Mouse (Mus musculus) cerebellum, adult 2 months (tissue): ENCODE results near the gene Tppp3. TPM values are rescaled to one million over a fixed set of nuclear protein-coding genes. Genes with fewer than 3 reads are reported as not detected.

Experiments used
- DNase-seq, 2 experiments: peaks; one replicate each; pipeline ENCODE4 v3.0.0; 2021
- H3K27ac ChIP-seq: fragments of 200-500 bp; 2 replicates; pipeline ENCODE4 v1.5.1; 2012; ENCODE audit warnings: low read length, control low read depth, inconsistent platforms; ENCODE audit not compliant: insufficient read depth
- H3K27me3 ChIP-seq: fragments of 200-500 bp; 2 replicates; pipeline ENCODE4 v1.6.1; 2012; ENCODE audit warnings: inconsistent platforms, mild to moderate bottlenecking, low read length, moderate library complexity; ENCODE audit not compliant: control insufficient read depth, insufficient read depth
- H3K4me1 ChIP-seq: fragments of 200-500 bp; 2 replicates; pipeline ENCODE4 v1.6.1; 2011; ENCODE audit warnings: low read length; ENCODE audit not compliant: control insufficient read depth, insufficient read depth
- H3K4me3 ChIP-seq: fragments of 200-500 bp; replicated peaks from 2 replicates; pipeline ENCODE3; 2011; ENCODE audit warnings: mild to moderate bottlenecking, low read depth, low read length, control low read depth; ENCODE audit not compliant: insufficient read depth
- CTCF ChIP-seq: fragments of 200-500 bp; IDR thresholded peaks from 2 replicates; pipeline ENCODE4 v1.5.1; 2011; ENCODE audit warnings: low read depth, mild to moderate bottlenecking, control low read depth, low read length, moderate library complexity, borderline replicate concordance; ENCODE audit not compliant: insufficient read depth
- POLR2A ChIP-seq: fragments of 200-500 bp; IDR thresholded peaks from 2 replicates; pipeline ENCODE4 v1.6.1; 2011; ENCODE audit warnings: low read length, control low read depth, borderline replicate concordance; ENCODE audit not compliant: insufficient read depth
- WGBS: fragments of 180-500 bp; shearing (Covaris S2); methylation state at CpG from one replicate; pipeline ENCODE4 v1.1.7; 2018; 5-methylcytosine and 5-hydroxymethylcytosine counted together
- polyA plus RNA-seq: library from polyadenylated mRNA; depleted of rRNA; stranded (reverse); fragments of >200 nt; gene quantifications from 2 replicates; pipeline ENCODE4 v1.2.3, GENCODE M21; 2012

Gene Tppp3
- polyA plus RNA-seq, 1 experiment, result 286 TPM

GRCm38 (mm10) chr8:105446127-105446552, 25.2 kb downstream of the Tppp3 start:
- 25% methylated on average over 4 of the region's 4 CpGs for WGBS
- Histone ChIP-seq H3K4me3 (no peak overlapping the region), H3K4me1 (peaks cover 3% of the 10 kb centered on the region; the same call in 1 of the 2 replicates), H3K27ac (no peak overlapping the region), H3K27me3 (no peaks in the 10 kb centered on the region)
- DNase-seq, result peak in 1 of 2 experiments; percentile 28
- TF ChIP-seq POLR2A, result no peak
- TF ChIP-seq CTCF, result no peak

DNA sequence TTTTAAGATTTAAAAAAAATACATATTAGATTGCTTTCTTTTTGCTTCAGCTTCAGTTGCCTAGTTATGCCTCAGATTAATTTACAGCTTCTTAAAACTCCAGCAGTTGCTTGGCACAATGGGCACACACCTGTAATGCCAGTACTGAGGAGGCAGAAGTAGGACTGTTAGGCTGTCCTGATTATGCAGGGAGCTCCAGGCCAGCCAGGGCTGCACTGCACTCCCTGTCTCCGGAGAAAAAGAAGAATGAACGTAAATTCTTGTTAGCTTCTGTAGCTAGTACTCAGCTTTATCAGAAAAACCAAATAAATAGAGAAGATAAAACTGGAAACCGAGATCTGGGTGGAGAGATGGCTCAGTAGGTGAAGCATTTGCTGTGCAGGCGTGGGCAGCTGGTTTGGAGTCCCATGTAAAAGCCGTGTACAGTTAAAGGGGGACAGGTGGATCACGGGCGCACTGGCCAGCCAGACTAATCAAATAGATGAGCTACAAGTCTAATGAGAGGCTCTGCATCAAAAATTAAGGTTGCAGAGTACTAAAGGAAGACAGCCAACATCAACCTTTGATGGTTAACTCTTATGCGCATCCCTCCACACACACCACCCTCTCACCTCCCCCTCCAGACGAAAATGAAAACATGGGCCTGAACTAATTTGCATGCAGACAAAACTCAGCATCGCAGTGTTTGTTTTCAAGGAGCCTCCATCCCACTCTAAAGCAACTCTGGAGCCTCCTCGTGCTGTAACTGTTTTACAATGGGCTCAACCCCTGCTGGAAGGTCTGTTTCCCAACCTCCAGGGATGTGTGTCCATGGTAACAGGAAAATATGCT, 25.8 kb downstream of the Tppp3 start:
- Histone ChIP-seq H3K4me3 (no peak overlapping the region), H3K27me3 (no peaks in the 10 kb centered on the region), H3K27ac (no peak overlapping the region), H3K4me1 (peaks cover 3% of the 10 kb centered on the region; the same call in 1 of the 2 replicates)
- DNase-seq, result no peak
- 44% methylated on average over 11 of the region's 11 CpGs for whole genome bisulfite sequencing
- TF ChIP-seq CTCF, result no peak
- no peak for TF ChIP-seq POLR2A

DNA sequence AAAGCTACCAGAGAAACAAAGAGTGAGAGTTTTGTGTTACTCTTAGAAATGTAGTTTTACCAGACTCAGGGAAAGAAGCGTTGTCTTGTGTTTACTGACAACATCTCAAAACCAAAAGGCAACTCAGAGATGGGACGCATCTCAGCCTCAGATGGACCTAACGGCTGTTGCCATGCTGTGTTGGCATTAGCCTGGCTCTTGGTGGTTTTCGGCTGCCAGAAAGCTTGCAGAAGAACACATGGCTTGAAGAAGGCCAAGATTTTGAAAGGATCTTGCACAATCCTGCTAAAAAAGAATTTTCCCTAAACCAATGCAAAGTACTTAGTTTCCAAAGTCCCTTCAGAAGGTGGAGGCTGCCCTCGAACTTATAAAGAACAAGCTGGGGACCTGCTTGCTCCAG, 28.7 kb downstream of the Tppp3 start:
- WGBS, result 46% methylated on average over 5 of the region's 5 CpGs
- TF ChIP-seq POLR2A (no peak), CTCF (no peak)
- H3K4me1 ChIP-seq, result peaks cover 3% of the 10 kb centered on the region; the same call in 1 of the 2 replicates
- H3K27ac ChIP-seq, result no peak overlapping the region
- DNase-seq, result no peak
- H3K27me3 ChIP-seq, result no peaks in the 10 kb centered on the region
- H3K4me3 ChIP-seq, result no peak overlapping the region

DNA sequence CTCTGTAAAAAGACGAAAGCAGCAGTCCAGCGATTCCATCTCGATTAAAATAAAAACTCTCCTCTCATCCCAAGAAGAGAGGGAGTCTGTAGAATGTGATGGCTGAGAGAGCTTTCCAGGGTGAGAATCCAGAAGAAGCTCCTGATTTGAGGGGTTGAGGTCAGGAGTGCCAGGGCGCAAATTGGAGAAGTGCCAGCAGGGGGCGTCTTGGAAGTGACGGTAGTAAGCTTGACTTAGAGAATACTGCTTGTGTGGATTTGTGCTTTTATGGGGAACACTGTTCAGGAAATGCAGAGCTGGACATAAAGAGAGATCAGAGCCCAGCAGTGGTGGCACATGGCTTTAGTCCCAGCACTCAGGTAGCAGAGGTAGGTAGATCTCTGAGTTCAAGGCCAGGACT, 29.9 kb downstream of the Tppp3 start:
- Histone ChIP-seq H3K4me3 (no peak overlapping the region), H3K27ac (no peak overlapping the region), H3K4me1 (peaks cover 3% of the 10 kb centered on the region; the same call in 1 of the 2 replicates), H3K27me3 (no peaks in the 10 kb centered on the region)
- no peak for DNase-seq
- WGBS, result 14% methylated on average over 6 of the region's 6 CpGs
- no peak for TF ChIP-seq POLR2A
- no peak for TF ChIP-seq CTCF

GRCm38 (mm10) chr8:105438865-105439264, 32.5 kb downstream of the Tppp3 start:
- Histone ChIP-seq H3K27me3 (no peaks in the 10 kb centered on the region), H3K4me3 (no peak overlapping the region), H3K4me1 (no peaks in the 10 kb centered on the region), H3K27ac (no peak overlapping the region)
- no peak for DNase-seq
- WGBS, result 66% methylated on average over 5 of the region's 5 CpGs
- peak; percentile 38; the same call in 1 of the 2 replicates for TF ChIP-seq CTCF
- TF ChIP-seq POLR2A, result no peak

GRCm38 (mm10) chr8:105437078-105437748, 34.1 kb downstream of the Tppp3 start:
- no peaks in the 10 kb centered on the region for H3K27me3 ChIP-seq
- H3K4me3 ChIP-seq, result no peak overlapping the region
- TF ChIP-seq POLR2A (no peak), CTCF (no peak)
- DNase-seq, result no peak
- 89% methylated on average over 5 of the region's 5 CpGs for WGBS
- H3K4me1 ChIP-seq, result peaks cover 3% of the 10 kb centered on the region; the same call in 1 of the 2 replicates
- no peak overlapping the region for H3K27ac ChIP-seq

DNA sequence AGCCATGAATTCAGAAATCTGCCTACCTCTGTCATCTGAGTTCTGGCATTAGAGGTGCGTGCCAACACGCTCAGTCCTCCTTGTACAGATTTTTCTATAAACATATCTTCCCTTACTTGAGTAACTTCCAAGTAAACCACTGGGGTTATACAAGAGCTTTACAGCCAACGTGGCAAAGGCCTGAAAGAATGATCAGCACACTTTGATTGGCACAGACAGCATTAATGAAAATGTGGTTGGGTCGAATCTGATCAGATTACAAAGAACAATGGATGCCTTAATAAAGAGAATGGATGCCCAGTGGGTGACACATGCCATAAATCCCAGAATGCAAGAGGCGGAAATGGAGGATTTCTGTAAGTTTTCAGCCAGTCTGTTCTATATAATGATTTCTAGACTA, 35.1 kb downstream of the Tppp3 start:
- Histone ChIP-seq H3K4me3 (no peak overlapping the region), H3K27ac (no peak overlapping the region), H3K27me3 (no peaks in the 10 kb centered on the region), H3K4me1 (peaks cover 3% of the 10 kb centered on the region; the same call in 1 of the 2 replicates)
- TF ChIP-seq CTCF (no peak), POLR2A (no peak)
- 62% methylated on average over 5 of the region's 5 CpGs for WGBS
- no peak for DNase-seq

- 81% methylated on average over 5 of the region's 5 CpGs for WGBS
- Histone ChIP-seq H3K27ac (no peak overlapping the region), H3K4me1 (peaks cover 3% of the 10 kb centered on the region; the same call in 1 of the 2 replicates), H3K27me3 (no peaks in the 10 kb centered on the region), H3K4me3 (no peak overlapping the region)
- DNase-seq, result no peak
- TF ChIP-seq CTCF (no peak), POLR2A (no peak)
These were observed 37.2 kb downstream of the Tppp3 start for GRCm38 (mm10) chr8:105434136-105434535.
